Mouse (Mus musculus) thymus, adult 2 months (tissue): ENCODE data around the gene Arcn1. TPM values are rescaled to one million over a fixed set of nuclear protein-coding genes. Genes with fewer than 3 reads are reported as not detected.
A peak's percentile ranks its signal among the peaks of the same experiment; 100 is the strongest.

ENCODE experiments used
- DNase-seq: peaks from one replicate; pipeline ENCODE4 v3.0.0; 2021
- H3K27ac ChIP-seq: fragments of 200-500 bp; 2 replicates; pipeline ENCODE4 v1.5.1; 2012; ENCODE audit warnings: low read length, control low read depth; ENCODE audit not compliant: control insufficient read depth, insufficient read depth
- H3K27me3 ChIP-seq: fragments of 200-500 bp; 2 replicates; pipeline ENCODE4 v1.6.1; 2012; ENCODE audit warnings: mild to moderate bottlenecking, low read length, moderate library complexity, mixed read lengths; ENCODE audit not compliant: control insufficient read depth, insufficient read depth
- H3K36me3 ChIP-seq: fragments of 200-500 bp; 2 replicates; pipeline ENCODE4 v1.6.1; 2012; ENCODE audit warnings: mild to moderate bottlenecking, low read length, moderate library complexity; ENCODE audit not compliant: control insufficient read depth, insufficient read depth
- H3K4me1 ChIP-seq: fragments of 200-500 bp; replicated peaks from 2 replicates; pipeline ENCODE4 v1.6.1; 2012; ENCODE audit warnings: low read length; ENCODE audit not compliant: control insufficient read depth, insufficient read depth
- H3K4me3 ChIP-seq: fragments of 200-500 bp; 2 replicates; pipeline ENCODE4 v1.5.1; 2012; ENCODE audit warnings: mild to moderate bottlenecking, low read length, control low read depth, moderate library complexity; ENCODE audit not compliant: control insufficient read depth, insufficient read depth
- CTCF ChIP-seq: fragments of 200-500 bp; IDR thresholded peaks from 2 replicates; pipeline ENCODE4 v1.5.1; 2012; ENCODE audit warnings: mild to moderate bottlenecking, control low read depth, low read length, moderate library complexity, borderline replicate concordance; ENCODE audit not compliant: control insufficient read depth, poor library complexity, insufficient read depth; ENCODE audit errors: extremely low read depth
- POLR2A ChIP-seq: fragments of 200-500 bp; IDR thresholded peaks from 2 replicates; pipeline ENCODE4 v1.6.1; 2012; ENCODE audit warnings: mild to moderate bottlenecking, low read length, control low read depth, moderate library complexity; ENCODE audit not compliant: control insufficient read depth, poor library complexity, insufficient read depth; ENCODE audit errors: extremely low read depth
- WGBS: fragments of 180-500 bp; shearing (Covaris S2); methylation state at CpG from one replicate; pipeline ENCODE4 v1.1.7; 2018; 5-methylcytosine and 5-hydroxymethylcytosine counted together
- polyA plus RNA-seq: library from polyadenylated mRNA; depleted of rRNA; stranded (reverse); fragments of >200 nt; gene quantifications from 2 replicates; pipeline ENCODE4 v1.2.3, GENCODE M21; 2012; rRNA removed

The Arcn1 gene
- polyA plus RNA-seq, result 42.0 and 43.1 TPM in 2 replicates

DNA sequence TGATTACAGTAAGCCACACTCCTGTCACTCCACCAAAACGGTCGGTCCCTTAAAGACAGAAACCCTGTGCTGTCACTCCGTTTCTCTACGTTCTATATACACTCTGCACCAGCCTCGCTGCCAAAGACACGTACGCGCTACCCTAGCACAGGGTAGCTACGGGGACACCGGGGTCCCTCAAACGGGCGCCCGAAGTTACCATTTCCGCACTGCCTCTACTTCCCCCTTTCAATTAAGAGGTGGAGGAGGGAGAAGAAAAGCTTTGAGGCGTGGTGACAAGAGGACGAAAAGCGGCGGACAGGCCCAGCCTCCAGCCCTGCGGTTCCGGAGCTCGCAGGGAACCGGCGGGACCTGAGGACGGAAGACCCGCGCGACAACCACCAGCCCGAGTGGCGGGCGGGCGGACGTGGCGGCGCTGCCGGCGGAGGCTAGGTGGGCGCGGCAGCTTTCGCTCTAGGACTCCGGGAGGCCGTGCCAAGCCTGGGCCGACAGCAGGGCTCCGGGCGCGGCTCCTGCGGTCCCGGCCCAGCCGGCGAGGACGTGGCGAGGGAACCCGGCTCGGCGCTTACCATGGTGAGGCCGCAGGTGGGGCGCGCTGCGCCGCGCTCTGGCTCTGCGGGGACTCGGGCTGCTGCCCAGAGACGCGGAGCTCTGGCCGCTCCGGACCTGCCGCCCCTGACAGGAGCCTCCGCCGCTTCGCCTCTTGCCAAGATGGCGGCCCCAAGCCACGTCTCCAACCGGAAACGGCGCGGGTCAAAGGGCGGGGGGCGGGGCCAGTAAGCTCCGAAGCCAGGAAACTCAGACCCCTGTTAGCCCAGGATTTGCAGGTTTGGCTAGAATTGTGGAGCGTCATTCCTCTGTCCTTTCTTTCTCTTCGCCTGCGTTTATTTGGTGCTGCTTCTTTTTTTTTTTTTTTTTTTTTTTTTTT lies at the start of gene Arcn1, which contains the start of gene Ift46:
Gene Arcn1, minus strand, starts transcription at position 745 of the 928 bp plus-strand sequence.
Gene Ift46, plus strand, starts transcription at position 808 of the 928 bp plus-strand sequence.
- peak; percentile 65 for TF ChIP-seq POLR2A
- 0 out of 2 replicates have a peak, but pooled peaks have one; percentile 42 for TF ChIP-seq CTCF
- peak within 1 kb of the TSS; percentile 60 for H3K27ac ChIP-seq
- H3K27me3 ChIP-seq, result no peaks in the 10 kb centered on the region
- no peaks in the 10 kb centered on the region for H3K36me3 ChIP-seq
- H3K4me1 ChIP-seq, result no peaks in the 10 kb centered on the region
- H3K4me3 ChIP-seq, result peak within 1 kb of the TSS; percentile 96
- DNase-seq, result peak; percentile 77
- under 1% methylated on average over 82 of the region's 82 CpGs for WGBS

DNA sequence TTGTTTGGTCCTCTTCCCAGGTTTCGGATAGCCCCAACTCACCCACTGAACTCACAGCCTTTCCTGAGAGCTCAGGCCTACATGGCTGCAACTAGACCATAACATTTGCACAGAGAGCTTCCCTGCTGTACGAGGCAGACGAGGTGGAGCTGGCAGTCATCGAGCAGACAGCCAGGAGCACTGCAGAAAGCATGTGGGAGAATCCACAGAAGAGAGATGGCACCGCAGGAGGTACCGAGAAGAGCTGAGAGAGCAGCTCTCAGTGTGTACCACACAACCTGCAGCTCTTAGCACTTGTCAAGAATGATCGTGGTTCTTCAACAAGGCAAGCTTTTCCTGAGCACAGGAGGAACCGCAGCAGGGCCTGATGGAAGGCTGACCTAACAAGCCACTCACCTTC lies 46.5 kb upstream of the Arcn1 start:
- H3K4me1 ChIP-seq, result no peaks in the 10 kb centered on the region
- WGBS, result 96% methylated on average over 8 of the region's 8 CpGs
- no peak for DNase-seq
- no peaks in the 10 kb centered on the region for H3K27me3 ChIP-seq
- TF ChIP-seq CTCF, result no peak
- no peak for TF ChIP-seq POLR2A
- no peak overlapping the region for H3K27ac ChIP-seq
- H3K36me3 ChIP-seq, result peaks cover 96% of the 10 kb centered on the region
- no peak overlapping the region for H3K4me3 ChIP-seq

DNA sequence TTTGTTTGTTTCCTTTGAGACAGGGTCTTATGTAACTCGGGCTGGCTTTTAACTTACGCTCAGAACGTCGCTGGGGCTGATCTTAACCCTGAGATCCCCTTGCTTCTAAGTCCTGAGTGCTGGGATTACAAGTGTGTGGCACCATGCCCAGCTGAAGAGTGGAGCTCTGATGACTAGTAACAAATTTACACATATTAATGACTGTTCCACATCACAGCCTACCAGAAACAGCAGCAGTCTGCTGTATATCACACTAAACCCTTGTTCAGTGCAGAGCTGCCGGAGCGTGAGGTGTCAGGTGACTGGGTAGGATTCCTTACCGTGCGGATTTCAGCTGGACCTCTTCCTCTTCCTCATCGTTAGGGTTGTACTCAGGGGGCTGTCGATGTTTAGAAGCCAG lies 42.7 kb upstream of the Arcn1 start:
- TF ChIP-seq CTCF (no peak), POLR2A (no peak)
- no peak for DNase-seq
- Histone ChIP-seq H3K4me1 (no peaks in the 10 kb centered on the region), H3K4me3 (no peak overlapping the region), H3K27ac (no peak overlapping the region), H3K36me3 (peaks cover 96% of the 10 kb centered on the region), H3K27me3 (no peaks in the 10 kb centered on the region)
- 91% methylated on average over 10 of the region's 10 CpGs for WGBS

DNA sequence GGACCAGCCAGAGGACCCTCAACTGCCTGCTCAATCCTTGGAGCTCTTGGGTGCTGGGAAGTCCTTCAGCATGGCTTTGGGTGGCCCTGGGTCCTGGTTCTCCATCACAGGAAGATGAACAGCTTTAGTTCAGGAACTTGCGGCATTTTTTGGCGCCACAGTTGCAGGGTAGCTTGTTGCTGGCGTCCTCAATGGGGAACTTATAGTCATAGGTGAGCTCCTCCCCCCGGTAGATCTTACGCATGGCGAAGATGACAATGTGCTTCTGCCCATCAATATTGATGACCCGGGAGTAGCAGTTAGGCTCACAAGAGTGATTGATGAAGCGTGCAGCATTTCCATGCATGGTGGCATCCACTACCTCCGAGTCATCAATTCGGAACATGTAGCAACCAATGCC lies 40.1 kb upstream of the Arcn1 start:
- Histone ChIP-seq H3K36me3 (peaks cover 77% of the 10 kb centered on the region), H3K4me3 (no peak overlapping the region), H3K4me1 (no peaks in the 10 kb centered on the region), H3K27me3 (no peaks in the 10 kb centered on the region), H3K27ac (no peak overlapping the region)
- no peak for DNase-seq
- WGBS, result 98% methylated on average over 10 of the region's 10 CpGs
- TF ChIP-seq CTCF (no peak), POLR2A (no peak)

DNA sequence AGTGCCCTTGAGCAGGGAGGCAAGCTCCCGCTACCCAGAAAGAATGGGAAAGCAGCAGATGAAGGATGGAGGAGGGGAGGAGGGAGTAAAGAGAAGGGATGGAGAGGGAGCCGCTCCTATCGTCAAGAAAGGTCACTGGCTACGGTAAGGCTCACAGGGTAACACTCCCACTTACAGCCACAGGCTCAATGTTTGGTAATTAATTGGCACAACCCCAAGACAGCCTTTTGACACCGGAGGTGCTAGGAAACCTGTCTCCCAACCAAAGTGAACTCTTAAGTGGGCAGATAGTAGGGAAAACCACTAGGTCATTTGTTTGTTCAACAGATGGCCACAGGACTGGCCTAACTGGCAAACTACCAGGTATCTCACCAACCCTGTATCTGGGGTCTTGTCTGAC lies 39.5 kb upstream of the Arcn1 start:
- 95% methylated on average over 5 of the region's 5 CpGs for WGBS
- no peaks in the 10 kb centered on the region for H3K27me3 ChIP-seq
- no peak overlapping the region for H3K4me3 ChIP-seq
- peaks cover 71% of the 10 kb centered on the region for H3K36me3 ChIP-seq
- TF ChIP-seq CTCF, result no peak
- no peak for TF ChIP-seq POLR2A
- H3K4me1 ChIP-seq, result no peaks in the 10 kb centered on the region
- no peak for DNase-seq
- no peak overlapping the region for H3K27ac ChIP-seq

DNA sequence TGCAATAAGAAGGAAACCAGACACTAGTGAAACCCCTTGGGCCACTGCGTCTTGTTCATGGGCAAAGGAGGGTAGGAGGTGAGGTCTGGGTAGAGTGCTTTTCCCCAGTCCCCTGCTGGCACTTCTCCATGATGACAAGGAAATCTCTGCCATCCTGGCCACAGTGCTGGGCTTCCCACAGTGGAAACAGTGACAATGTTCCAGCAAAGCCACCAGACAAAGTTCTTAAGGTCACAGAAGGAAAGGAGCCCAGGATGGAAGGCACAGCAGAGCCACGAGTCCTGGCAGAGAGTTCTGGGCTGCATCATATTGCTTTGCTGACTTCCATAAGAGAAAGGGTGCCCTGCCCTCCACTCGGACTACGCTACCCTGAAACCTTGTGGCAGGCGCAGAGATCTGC lies 37.9 kb upstream of the Arcn1 start:
- DNase-seq, result no peak
- H3K4me3 ChIP-seq, result no peak overlapping the region
- H3K27ac ChIP-seq, result no peak overlapping the region
- peaks cover 56% of the 10 kb centered on the region for H3K36me3 ChIP-seq
- H3K4me1 ChIP-seq, result no peaks in the 10 kb centered on the region
- 97% methylated on average over 5 of the region's 5 CpGs for WGBS
- H3K27me3 ChIP-seq, result no peaks in the 10 kb centered on the region
- TF ChIP-seq CTCF (no peak), POLR2A (no peak)
